Mouse (Mus musculus): ENCODE results near the gene Gm8229.
"Not testable (repeated sequence)": the region's sequence is repeated elsewhere in the genome, so short reads cannot be mapped to it uniquely, and the experiment has no call there.

The Gm8229 gene

GRCm38 (mm10) chr14:44365057-44365456 is at the start of gene Gm8229:
Gene Gm8229, plus strand, starts transcription at chr14:44365357.
- DNase-seq (ENCODE audit: low read depth, low spot score), result not testable (repeated sequence)

- not testable (repeated sequence) for DNase-seq (ENCODE audit: low read depth, low spot score)
Measured at GRCm38 (mm10) chr14:44338484-44338883, 26.7 kb upstream of the Gm8229 start, which contains the start of gene Gm5930. Gene Gm5930, minus strand, starts transcription at chr14:44338584.

DNA sequence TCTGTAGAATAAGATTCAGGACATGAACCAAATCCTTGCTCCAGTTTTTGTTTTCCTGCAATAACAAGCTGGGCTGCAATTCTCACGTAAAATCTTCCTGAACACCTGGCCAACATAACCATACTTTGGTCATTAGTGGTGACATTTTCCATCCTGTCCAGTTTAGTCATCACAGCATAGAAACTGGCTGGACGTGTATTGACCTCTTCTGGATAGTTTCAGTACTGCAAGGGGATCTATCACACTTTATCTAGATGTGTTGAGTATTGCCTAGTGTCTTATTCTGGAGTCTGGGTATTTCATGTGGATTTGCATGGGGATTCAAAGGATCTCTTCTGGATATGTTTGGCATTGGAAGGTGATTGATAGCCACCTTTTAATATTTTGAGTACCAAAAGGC is 3.7 kb upstream of the Gm8229 start:
- DNase-seq (ENCODE audit: low read depth, low spot score), result not testable (repeated sequence)

DNA sequence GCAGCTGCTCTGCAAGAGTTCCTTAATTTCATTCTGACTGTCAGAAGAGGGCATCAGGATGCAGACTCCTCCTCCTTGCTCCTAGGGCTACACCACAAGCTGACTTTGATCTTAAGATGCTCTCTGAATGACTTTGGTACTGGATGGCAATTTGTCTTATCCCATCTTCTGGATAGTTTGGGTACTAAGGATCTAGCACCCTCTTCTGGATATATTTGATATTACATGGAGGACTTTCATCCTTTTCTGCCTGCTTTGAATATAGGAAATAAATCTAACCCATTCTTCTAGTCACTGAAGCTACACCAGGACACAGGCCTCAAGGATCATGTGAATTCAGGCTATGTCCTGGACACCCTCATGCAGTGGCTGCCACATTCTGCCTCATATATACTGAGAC is 2.9 kb upstream of the Gm8229 start:
- DNase-seq (ENCODE audit: low read depth, low spot score), result peak; percentile 0

DNA sequence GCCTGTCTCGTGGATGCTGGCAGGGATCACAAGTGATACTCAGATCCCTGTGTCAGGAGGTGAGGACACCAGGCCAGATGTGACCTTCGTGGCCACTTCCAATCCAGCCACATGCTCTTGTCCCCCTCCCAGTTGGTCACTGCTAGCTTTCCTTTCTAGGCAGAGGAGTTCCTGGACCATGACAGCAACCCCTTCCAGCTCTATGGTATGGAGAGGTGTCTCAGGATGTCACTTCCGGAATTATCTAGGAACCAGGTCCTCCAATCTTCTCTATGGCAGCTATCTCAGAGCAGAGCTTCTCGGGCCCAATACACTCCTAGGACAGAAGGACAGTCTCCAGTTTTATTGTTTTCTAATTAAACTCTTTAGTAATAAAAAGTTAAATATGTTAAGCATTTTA is 19.1 kb downstream of the Gm8229 start:
- not testable (repeated sequence) for DNase-seq (ENCODE audit: low read depth, low spot score)

DNA sequence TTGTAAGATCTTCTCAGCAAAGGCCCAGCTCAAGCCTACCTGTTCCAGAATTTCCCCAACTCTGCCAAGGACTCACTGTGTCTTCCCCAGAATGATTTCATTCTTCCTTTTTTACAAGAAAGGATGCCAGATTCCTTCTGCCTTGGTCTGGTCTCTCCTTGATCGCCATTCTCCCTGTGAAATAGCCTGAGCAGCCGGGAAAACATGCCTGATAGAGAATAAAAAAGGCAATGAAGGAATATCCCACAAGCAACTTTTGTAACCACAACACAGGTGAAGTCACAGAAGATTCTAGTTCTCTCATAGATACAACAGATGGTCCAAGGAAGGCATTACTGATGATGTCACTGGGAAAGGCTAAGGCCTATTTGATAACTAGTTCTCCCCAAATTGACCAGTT is 45.4 kb downstream of the Gm8229 start, which contains the start of gene Gm3371:
Gm3371 (minus strand) TSS at position 101 of the 400 bp plus-strand sequence.
- DNase-seq (ENCODE audit: low read depth, low spot score), result not testable (repeated sequence)

Data from brain, adult 2 months (tissue).